Mouse (Mus musculus) liver, embryonic 16.5 days (tissue): Measurements from ENCODE around the gene Krt222. TPM values are rescaled to one million over a fixed set of nuclear protein-coding genes. Genes with fewer than 3 reads are reported as not detected.
A peak's percentile ranks its signal among the peaks of the same experiment; 100 is the strongest.

Experiments
- ATAC-seq: fragments of 200-750 bp; cut with Nextera tagmentation; 2 replicates; pipeline ENCODE4 v1.8.0; 2017; ENCODE audit warnings: low read depth, mild to moderate bottlenecking, moderate number of reproducible peaks, moderate library complexity
- H3K27ac ChIP-seq: fragments of 300-500 bp; sonication (generic); 2 replicates; pipeline ENCODE4 v1.5.1; 2014; ENCODE audit warnings: mild to moderate bottlenecking, low read length
- H3K27me3 ChIP-seq: fragments of 300-500 bp; sonication (generic); 2 replicates; pipeline ENCODE4 v1.6.1; 2014; ENCODE audit warnings: low read depth, low read length, mixed read lengths; ENCODE audit not compliant: control insufficient read depth, insufficient read depth
- H3K36me3 ChIP-seq: fragments of 300-500 bp; sonication (generic); 2 replicates; pipeline ENCODE4 v1.6.1; 2014; ENCODE audit warnings: mild to moderate bottlenecking; ENCODE audit not compliant: control insufficient read depth, insufficient read depth
- H3K4me1 ChIP-seq: fragments of 300-500 bp; sonication (generic); 2 replicates; pipeline ENCODE4 v1.6.1; 2014; ENCODE audit warnings: low read depth, low read length, mixed read lengths; ENCODE audit not compliant: control insufficient read depth
- H3K4me2 ChIP-seq: fragments of 300-500 bp; sonication (generic); 2 replicates; pipeline ENCODE4 v1.6.1; 2014; ENCODE audit warnings: low read depth, low read length, mixed read lengths
- H3K4me3 ChIP-seq: fragments of 300-500 bp; sonication (generic); 2 replicates; pipeline ENCODE4 v1.5.1; 2014; ENCODE audit warnings: low read depth, mild to moderate bottlenecking, low read length
- H3K9ac ChIP-seq: fragments of 300-500 bp; sonication (generic); 2 replicates; pipeline ENCODE4 v1.6.1; 2014; ENCODE audit warnings: low read depth, low read length
- H3K9me3 ChIP-seq: fragments of 300-500 bp; sonication (generic); replicated peaks from 2 replicates; pipeline ENCODE4 v1.6.1; 2016; ENCODE audit warnings: low read length; ENCODE audit not compliant: control insufficient read depth
- WGBS: fragments of 180-500 bp; shearing (Covaris S2); extraction: QIAGEN DNeasy Blood & Tissue Kit; methylation state at CpG from one replicate; pipeline ENCODE4 v1.1.7; 2014; ENCODE audit not compliant: insufficient replicate concordance; 5-methylcytosine and 5-hydroxymethylcytosine counted together
- polyA plus RNA-seq: library from polyadenylated mRNA; unstranded; fragments of >200 nt; fragmentation: Nextera tagmentation; extraction: Ambion mirVana; gene quantifications from 2 replicates; pipeline ENCODE4 v1.2.1, GENCODE M21; 2015

The Krt222 gene
- polyA plus RNA-seq, 1 experiment from 2014 or later: 0.31 TPM

- no peak overlapping the region for H3K27ac ChIP-seq
- no peak overlapping the region for H3K4me3 ChIP-seq
- ATAC-seq: no peak
- H3K4me1 ChIP-seq: no peaks in the 10 kb centered on the region
- H3K4me2 ChIP-seq: no peak overlapping the region
- no peak overlapping the region for H3K9ac ChIP-seq
- no peaks in the 10 kb centered on the region for H3K9me3 ChIP-seq
- WGBS: 64% methylated on average over 4 of the region's 4 CpGs
- H3K27me3 ChIP-seq: no peaks in the 10 kb centered on the region
- no peaks in the 10 kb centered on the region for H3K36me3 ChIP-seq
These were observed 28.8 kb upstream of the Krt222 start for GRCm38 (mm10) chr11:99272721-99273120.

DNA sequence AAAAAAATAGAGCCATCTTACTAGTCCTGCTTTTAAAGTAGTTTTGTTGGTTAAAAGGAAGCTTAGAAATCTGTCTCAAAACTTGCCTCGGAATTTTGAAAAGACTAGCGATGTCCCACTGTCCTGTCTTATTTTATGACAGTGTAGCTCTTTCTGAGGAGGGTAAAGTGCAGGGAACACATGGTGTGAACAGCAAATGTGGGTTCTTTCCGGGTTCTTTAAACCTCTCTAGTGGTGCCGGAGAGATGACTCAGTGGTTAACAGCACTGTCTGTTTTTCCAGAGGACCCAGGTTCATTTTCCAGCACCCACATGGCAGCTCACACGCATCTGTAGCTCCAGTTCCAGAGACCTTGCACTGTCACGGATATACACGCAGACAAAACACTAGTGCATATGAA lies 25.3 kb upstream of the Krt222 start:
- Histone ChIP-seq H3K4me3 (no peak overlapping the region), H3K27me3 (no peaks in the 10 kb centered on the region), H3K4me1 (no peaks in the 10 kb centered on the region), H3K9me3 (no peaks in the 10 kb centered on the region), H3K36me3 (no peaks in the 10 kb centered on the region), H3K4me2 (no peak overlapping the region), H3K9ac (no peak overlapping the region), H3K27ac (no peak overlapping the region)
- 63% methylated on average over 7 of the region's 7 CpGs for WGBS
- ATAC-seq: no peak

GRCm38 (mm10) chr11:99265796-99266195 lies 21.9 kb upstream of the Krt222 start:
- no peaks in the 10 kb centered on the region for H3K27me3 ChIP-seq
- no peak overlapping the region for H3K4me2 ChIP-seq
- H3K4me3 ChIP-seq: no peak overlapping the region
- no peaks in the 10 kb centered on the region for H3K9me3 ChIP-seq
- H3K4me1 ChIP-seq: no peaks in the 10 kb centered on the region
- H3K27ac ChIP-seq: no peak overlapping the region
- WGBS: 36% methylated on average over 9 of the region's 9 CpGs
- H3K36me3 ChIP-seq: no peaks in the 10 kb centered on the region
- ATAC-seq: peak; percentile 19; the same call in 1 of the 2 replicates
- H3K9ac ChIP-seq: no peak overlapping the region

DNA sequence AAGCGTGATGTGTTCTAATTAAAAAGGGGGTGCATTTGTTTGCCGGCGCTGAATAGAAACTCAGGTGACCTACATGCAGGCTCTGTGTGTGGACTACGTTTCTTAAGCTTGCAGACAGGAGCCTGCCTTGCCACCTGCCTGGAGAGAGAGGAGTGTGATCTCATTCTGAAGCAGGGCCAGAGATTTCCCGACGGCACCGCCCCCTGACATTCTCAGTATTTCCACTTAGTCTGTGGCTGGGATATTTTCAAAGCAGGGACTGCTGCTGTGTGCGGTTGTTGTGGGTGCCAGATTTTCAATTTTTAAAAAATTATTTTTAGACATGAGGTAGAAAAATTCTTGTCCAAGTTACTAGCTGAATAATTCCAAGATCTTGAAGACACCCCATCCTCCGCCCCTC lies 21.3 kb upstream of the Krt222 start:
- no peak overlapping the region for H3K27ac ChIP-seq
- H3K4me1 ChIP-seq: no peaks in the 10 kb centered on the region
- WGBS: 61% methylated on average over 9 of the region's 9 CpGs

GRCm38 (mm10) chr11:99256213-99256612 lies 12.3 kb upstream of the Krt222 start:
- Histone ChIP-seq H3K4me3 (no peak overlapping the region), H3K4me1 (no peaks in the 10 kb centered on the region), H3K36me3 (no peaks in the 10 kb centered on the region), H3K9ac (no peak overlapping the region), H3K27ac (no peak overlapping the region), H3K4me2 (no peak overlapping the region), H3K9me3 (no peaks in the 10 kb centered on the region), H3K27me3 (no peaks in the 10 kb centered on the region)
- WGBS: 62% methylated on average over 4 of the region's 4 CpGs
- no peak for ATAC-seq

More for the DNA sequence above, 21.3 kb upstream of the Krt222 start:
- Histone ChIP-seq H3K36me3 (no peaks in the 10 kb centered on the region), H3K27me3 (no peaks in the 10 kb centered on the region), H3K4me3 (no peak overlapping the region), H3K4me2 (no peak overlapping the region), H3K9me3 (no peaks in the 10 kb centered on the region), H3K9ac (no peak overlapping the region)
- ATAC-seq: no peak

GRCm38 (mm10) chr11:99255316-99255715 lies 11.4 kb upstream of the Krt222 start:
- H3K4me3 ChIP-seq: no peak overlapping the region
- H3K4me2 ChIP-seq: no peak overlapping the region
- H3K36me3 ChIP-seq: no peaks in the 10 kb centered on the region
- no peaks in the 10 kb centered on the region for H3K4me1 ChIP-seq
- no peak for ATAC-seq
- no peak overlapping the region for H3K27ac ChIP-seq
- H3K9ac ChIP-seq: no peak overlapping the region
- 61% methylated on average over 8 of the region's 8 CpGs for WGBS
- no peaks in the 10 kb centered on the region for H3K27me3 ChIP-seq
- no peaks in the 10 kb centered on the region for H3K9me3 ChIP-seq

GRCm38 (mm10) chr11:99253893-99254292 lies 10.0 kb upstream of the Krt222 start:
- no peaks in the 10 kb centered on the region for H3K36me3 ChIP-seq
- H3K9ac ChIP-seq: no peak overlapping the region
- H3K9me3 ChIP-seq: no peaks in the 10 kb centered on the region
- H3K4me1 ChIP-seq: no peaks in the 10 kb centered on the region
- no peaks in the 10 kb centered on the region for H3K27me3 ChIP-seq
- H3K27ac ChIP-seq: no peak overlapping the region
- no peak overlapping the region for H3K4me3 ChIP-seq
- no peak for ATAC-seq
- H3K4me2 ChIP-seq: no peak overlapping the region
- WGBS: 47% methylated on average over 2 of the region's 2 CpGs

DNA sequence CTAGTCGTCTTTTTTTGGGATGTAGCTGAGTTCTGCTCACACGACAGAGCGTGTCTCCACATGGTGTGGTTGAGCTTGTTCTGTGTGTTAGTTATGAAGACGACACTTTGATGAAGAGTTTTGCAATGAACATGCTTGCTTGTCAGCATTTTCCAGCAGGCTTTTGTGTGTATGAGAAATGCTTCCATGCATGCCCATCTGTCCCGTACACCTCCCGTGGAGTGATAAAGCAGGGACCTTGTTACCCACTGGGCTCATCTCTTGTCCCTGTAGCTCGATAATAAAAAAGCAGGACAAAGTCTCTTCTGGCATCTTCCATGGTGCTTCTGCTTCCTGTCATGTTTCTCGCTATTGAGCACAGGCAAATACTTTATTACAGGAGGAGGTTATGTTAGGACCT lies 8.8 kb upstream of the Krt222 start:
- Histone ChIP-seq H3K4me2 (no peak overlapping the region), H3K27me3 (no peaks in the 10 kb centered on the region), H3K4me1 (no peaks in the 10 kb centered on the region), H3K4me3 (no peak overlapping the region), H3K9ac (no peak overlapping the region), H3K27ac (no peak overlapping the region), H3K36me3 (no peaks in the 10 kb centered on the region), H3K9me3 (no peaks in the 10 kb centered on the region)
- no peak for ATAC-seq
- 58% methylated on average over 8 of the region's 8 CpGs for WGBS

DNA sequence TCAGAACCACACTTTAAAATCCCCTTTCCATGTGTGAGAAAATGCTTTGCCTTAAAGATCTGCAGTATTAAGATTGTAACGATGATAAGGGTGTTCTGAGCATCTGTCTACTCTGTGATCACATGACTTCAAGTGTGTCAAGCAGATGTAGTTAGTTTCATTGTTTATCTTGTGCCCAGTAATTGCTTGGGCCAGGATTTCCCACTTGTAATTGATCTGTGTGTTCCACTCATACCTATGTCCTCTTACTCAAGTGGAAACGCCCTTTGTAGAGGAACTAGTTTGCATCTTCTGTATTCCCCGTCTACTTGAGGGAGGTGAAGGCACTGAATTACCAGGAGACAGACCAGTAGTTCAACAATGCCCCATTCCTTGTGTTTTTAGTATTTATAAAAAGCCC lies 6.8 kb upstream of the Krt222 start:
- Histone ChIP-seq H3K9me3 (no peaks in the 10 kb centered on the region), H3K4me2 (no peak overlapping the region), H3K4me3 (no peak overlapping the region), H3K27ac (no peak overlapping the region), H3K4me1 (no peaks in the 10 kb centered on the region), H3K36me3 (no peaks in the 10 kb centered on the region), H3K9ac (no peak overlapping the region), H3K27me3 (no peaks in the 10 kb centered on the region)
- ATAC-seq: no peak
- WGBS: 40% methylated on average over 3 of the region's 3 CpGs

DNA sequence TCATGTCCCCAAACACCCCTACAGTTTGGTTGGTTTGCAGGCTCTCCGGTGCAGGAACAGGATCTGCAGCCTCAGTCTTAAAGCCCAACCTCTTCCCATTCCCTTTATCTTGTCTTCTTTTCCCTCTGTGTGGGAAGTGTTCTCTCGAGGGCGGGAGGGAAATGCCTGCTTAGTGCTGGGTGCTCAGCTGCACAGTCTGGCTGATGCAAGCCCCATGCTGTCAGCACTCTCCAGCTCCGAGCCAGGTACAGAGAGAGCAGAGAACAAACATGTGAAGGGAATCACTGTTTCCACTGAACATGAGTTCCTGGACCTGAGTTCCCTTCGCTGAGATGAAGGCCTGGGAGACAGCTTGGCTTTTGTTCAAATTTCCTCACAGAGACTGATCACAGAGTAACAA lies 6.4 kb upstream of the Krt222 start:
- WGBS: 41% methylated on average over 5 of the region's 5 CpGs
- no peaks in the 10 kb centered on the region for H3K9me3 ChIP-seq

More for the DNA sequence above, 6.4 kb upstream of the Krt222 start:
- H3K4me1 ChIP-seq: no peaks in the 10 kb centered on the region
- no peak overlapping the region for H3K27ac ChIP-seq
- ATAC-seq: no peak
- H3K4me2 ChIP-seq: no peak overlapping the region
- H3K9ac ChIP-seq: no peak overlapping the region
- no peaks in the 10 kb centered on the region for H3K36me3 ChIP-seq
- H3K4me3 ChIP-seq: no peak overlapping the region
- H3K27me3 ChIP-seq: no peaks in the 10 kb centered on the region
